8 mouse cellular contexts compared by ENCODE assay signal in genomic region chr11:85139581-85140540, GRCm38 (mm10). TPM values are rescaled to one million over a fixed set of nuclear protein-coding genes. Genes with fewer than 3 reads are reported as not detected.
DNase-seq lines count a peak whose midpoint lies in the region; ATAC-seq and TF ChIP-seq lines count a peak whose summit lies in the region.

Gene Usp32, minus strand, starts transcription at chr11:85140161.

- TF ChIP-seq POLR2A in liver, adult 2 months (IDR thresholded peaks at IDR 0.05; ENCODE audit: extremely low read depth, insufficient read depth, low read length) = peak; percentile 85; the same call in 1 of the 2 replicates
- peak; percentile 89 for TF ChIP-seq POLR2A in myocyte (IDR thresholded peaks at IDR 0.05; ENCODE audit: insufficient read length, low read depth)

- H3ac ChIP-seq in myocyte (ENCODE audit: control insufficient read depth, insufficient read length) = peak within 1 kb of the TSS; percentile 82

- peaks cover 13% of the 10 kb centered on the region; the same call in 1 of the 2 replicates for H3K79me2 ChIP-seq in liver, adult 2 months (ENCODE audit: control insufficient read depth, insufficient read depth, low read length)
- H3K79me2 ChIP-seq in myocyte (ENCODE audit: control insufficient read depth, insufficient read depth) = peaks cover 45% of the 10 kb centered on the region

- peaks cover 10% of the 10 kb centered on the region for H3K4me1 ChIP-seq in heart, embryonic 10.5 days
- peaks cover 7% of the 10 kb centered on the region for H3K4me1 ChIP-seq in kidney, embryonic 16.5 days (ENCODE audit: insufficient read depth, low read length)
- H3K4me1 ChIP-seq in liver, adult 2 months (ENCODE audit: control insufficient read depth, insufficient read depth, low read length) = peaks cover 6% of the 10 kb centered on the region

- H3K9me3 ChIP-seq in heart, embryonic 10.5 days = no peaks in the 10 kb centered on the region
- no peaks in the 10 kb centered on the region for H3K9me3 ChIP-seq in kidney, embryonic 16.5 days (ENCODE audit: low read length)

- TF ChIP-seq CTCF in liver, adult 2 months (IDR thresholded peaks at IDR 0.05; ENCODE audit: low read depth, low read length) = no peak

- DNase-seq in B cell, adult 2 months = peak; percentile 92 to 93
- peak; percentile 99 for DNase-seq in brain, adult 2 months (ENCODE audit: low read depth, low spot score)
- DNase-seq in heart, embryonic 10.5 days (ENCODE audit: low spot score) = peak; percentile 99
- DNase-seq in liver, adult 2 months (ENCODE audit: extremely low read depth, low read depth, low spot score) = peak; percentile 86
- peak; percentile 98 for DNase-seq in splenic B cell, adult 2 months (ENCODE audit: low read depth, low spot score)

- H3K9ac ChIP-seq in kidney, embryonic 16.5 days (replicated peaks; ENCODE audit: low read length) = peak within 1 kb of the TSS; percentile 87
- peak within 1 kb of the TSS; percentile 95 for H3K9ac ChIP-seq in liver, adult 2 months (ENCODE audit: low read depth, low read length)

- no peaks in the 10 kb centered on the region for H3K27me3 ChIP-seq in heart, embryonic 10.5 days (ENCODE audit: insufficient read depth, poor library complexity, severe bottlenecking)
- H3K27me3 ChIP-seq in kidney, embryonic 16.5 days (ENCODE audit: insufficient read depth, low read length) = no peaks in the 10 kb centered on the region
- H3K27me3 ChIP-seq in liver, adult 2 months (ENCODE audit: control insufficient read depth, insufficient read depth, low read length) = no peaks in the 10 kb centered on the region
- no peaks in the 10 kb centered on the region for H3K27me3 ChIP-seq in myocyte (ENCODE audit: control insufficient read depth, insufficient read depth, insufficient read length)
- H3K27me3 ChIP-seq in splenic B cell, adult 2 months (ENCODE audit: control insufficient read depth, insufficient read depth, low read length, poor library complexity, severe bottlenecking) = no peaks in the 10 kb centered on the region

- no peaks in the 10 kb centered on the region for H3K36me3 ChIP-seq in heart, embryonic 10.5 days
- H3K36me3 ChIP-seq in kidney, embryonic 16.5 days (ENCODE audit: insufficient read depth, low read length) = no peaks in the 10 kb centered on the region
- no peaks in the 10 kb centered on the region for H3K36me3 ChIP-seq in liver, adult 2 months (ENCODE audit: control insufficient read depth, insufficient read depth, low read length)
- no peaks in the 10 kb centered on the region for H3K36me3 ChIP-seq in myocyte (ENCODE audit: control insufficient read depth, insufficient read depth)
- H3K36me3 ChIP-seq in splenic B cell, adult 2 months (ENCODE audit: control insufficient read depth, insufficient read depth, low read length, poor library complexity, severe bottlenecking) = no peaks in the 10 kb centered on the region

- peak within 1 kb of the TSS; percentile 97 for H3K4me3 ChIP-seq in heart, embryonic 10.5 days
- H3K4me3 ChIP-seq in kidney, embryonic 16.5 days (ENCODE audit: low read length) = peak within 1 kb of the TSS; percentile 86
- H3K4me3 ChIP-seq in liver, adult 2 months (ENCODE audit: insufficient read depth, low read depth, low read length) = peak within 1 kb of the TSS; percentile 97
- peak within 1 kb of the TSS; percentile 64 for H3K4me3 ChIP-seq in myocyte

- peak within 1 kb of the TSS; percentile 87 for H3K4me2 ChIP-seq in kidney, embryonic 16.5 days (replicated peaks; ENCODE audit: low read depth, low read length)
- peak within 1 kb of the TSS; percentile 91 for H3K4me2 ChIP-seq in myocyte (ENCODE audit: low read depth)

- ATAC-seq in erythroblast, adult 5-6 weeks (replicated peaks; ENCODE audit: low FRiP score, poor library complexity, severe bottlenecking) = peak; percentile 89
- peak; percentile 98 for ATAC-seq in kidney, embryonic 16.5 days (ENCODE audit: low FRiP score, low TSS enrichment)

- peak within 1 kb of the TSS; percentile 96 for H3K27ac ChIP-seq in heart, embryonic 10.5 days
- peak within 1 kb of the TSS; percentile 87 for H3K27ac ChIP-seq in kidney, embryonic 16.5 days (ENCODE audit: low read length)
- peak within 1 kb of the TSS; percentile 88 for H3K27ac ChIP-seq in liver, adult 2 months (replicated peaks; ENCODE audit: insufficient read depth, low read depth, low read length)

- WGBS in heart, embryonic 10.5 days = under 1% methylated on average over 90 of the region's 94 CpGs
- under 1% methylated on average over 71 of the region's 94 CpGs for WGBS in kidney, embryonic 16.5 days
- 2% methylated on average over 86 of the region's 94 CpGs for WGBS in liver, adult 2 months

TF ChIP-seq in myocyte, 11 proteins besides CTCF, POLR2A, EP300 and RAD21:
- TF ChIP-seq MAX (IDR thresholded peaks at IDR 0.05; ENCODE audit: low read depth) (no peak), TCF3 (IDR thresholded peaks at IDR 0.05; ENCODE audit: insufficient read length, low read depth) (no peak), MYOG (IDR thresholded peaks at IDR 0.05; ENCODE audit: control insufficient read depth in 1 of 3, insufficient read depth in 1 of 3, insufficient read length in 2 of 3, low read depth in 2 of 3) (peak in 1 of 3 experiments; percentile 43), CEBPB (IDR thresholded peaks at IDR 0.05; ENCODE audit: insufficient read depth, poor library complexity, severe bottlenecking) (no peak), E2F4 (IDR thresholded peaks at IDR 0.05; ENCODE audit: insufficient read depth) (no peak), TCF12 (IDR thresholded peaks at IDR 0.05; ENCODE audit: insufficient read depth, poor library complexity, severe bottlenecking) (no peak), POLR2AphosphoS2 (IDR thresholded peaks at IDR 0.05; ENCODE audit: insufficient read length, low read depth) (peak; percentile 85), REST (IDR thresholded peaks at IDR 0.05; ENCODE audit: insufficient read depth, insufficient read length) (no peak), MYOD1 (IDR thresholded peaks at IDR 0.05; ENCODE audit: control insufficient read depth in 1 of 3, insufficient read length in 2 of 3, low read depth in 2 of 3) (peak in 1 of 3 experiments; percentile 9), USF1 (IDR thresholded peaks at IDR 0.05; ENCODE audit: low read depth) (peak; percentile 37)

RNA-seq across cellular contexts. Expression of gene Usp32, which starts in this region (rescaled TPM):
- total RNA-seq in erythroblast, adult 5-6 weeks (2015; ENCODE audit: low replicate concordance) = 351 and 367 TPM in 2 replicates
- 512 and 717 TPM in 2 replicates for total RNA-seq in erythroblast, adult 5-6 weeks (2017; ENCODE audit: low replicate concordance)
- polyA plus RNA-seq in heart, embryonic 10.5 days (2016; fragmentation: Nextera tagmentation; extraction: Ambion mirVana) = 4.3 and 5.0 TPM in 2 replicates
- polyA plus RNA-seq in kidney, embryonic 16.5 days (2015; fragmentation: Nextera tagmentation; extraction: Ambion mirVana) = 3.6 and 4.6 TPM in 2 replicates
- total RNA-seq in liver, adult 2 months (2014; rRNA removed) = 24.3 and 28.7 TPM in 2 replicates
- polyA plus RNA-seq in liver, adult 2 months (2012; rRNA removed) = 3.2 and 4.3 TPM in 2 replicates
- 4.5 TPM for polyA plus RNA-seq in myocyte (2012; fragmentation: generic; extraction: Trizol)

Comparison
In these comparisons a context has a peak if more than half of its experiments do, and no peak if none do; other contexts are left out.
1. Peak in every context shown above with its lines: DNase-seq, ATAC-seq, H3K4me3 ChIP-seq and H3K27ac ChIP-seq.
2. RNA of gene Usp32 (total RNA-seq): 351 to 717 TPM in erythroblast, adult 5-6 weeks; 24.3 to 28.7 TPM in liver, adult 2 months; every median in the first group is over 10 times any median in the second.